Mouse (Mus musculus) midbrain, embryonic 15.5 days (tissue): ENCODE results near the gene Gm49027. TPM values are rescaled to one million over a fixed set of nuclear protein-coding genes. Genes with fewer than 3 reads are reported as not detected.

ENCODE experiments used
- ATAC-seq: fragments of 200-750 bp; cut with Nextera tagmentation; replicated peaks from 2 replicates; pipeline ENCODE4 v1.8.0; 2017; ENCODE audit warnings: moderate TSS enrichment
- H3K27ac ChIP-seq: fragments of 300-500 bp; sonication (generic); 2 replicates; pipeline ENCODE4 v1.5.1; 2015; ENCODE audit warnings: mild to moderate bottlenecking, inconsistent platforms
- H3K27me3 ChIP-seq: fragments of 300-500 bp; sonication (generic); replicated peaks from 2 replicates; pipeline ENCODE4 v1.6.1; 2015; ENCODE audit warnings: inconsistent platforms
- H3K36me3 ChIP-seq: fragments of 300-500 bp; sonication (generic); replicated peaks from 2 replicates; pipeline ENCODE4 v1.6.1; 2015; ENCODE audit warnings: inconsistent platforms
- H3K4me1 ChIP-seq: fragments of 300-500 bp; sonication (generic); 2 replicates; pipeline ENCODE4 v1.6.1; 2015; ENCODE audit warnings: inconsistent platforms
- H3K4me2 ChIP-seq: fragments of 300-500 bp; sonication (generic); 2 replicates; pipeline ENCODE4 v1.6.1; 2015; ENCODE audit warnings: inconsistent platforms, mild to moderate bottlenecking, moderate library complexity
- H3K4me3 ChIP-seq: fragments of 300-500 bp; sonication (generic); 2 replicates; pipeline ENCODE4 v1.5.1; 2015; ENCODE audit warnings: mild to moderate bottlenecking, inconsistent platforms
- H3K9ac ChIP-seq: fragments of 300-500 bp; sonication (generic); 2 replicates; pipeline ENCODE4 v1.6.1; 2015; ENCODE audit warnings: mild to moderate bottlenecking, inconsistent platforms
- H3K9me3 ChIP-seq: fragments of 300-500 bp; sonication (generic); 2 replicates; pipeline ENCODE4 v1.6.1; 2016; ENCODE audit warnings: inconsistent platforms
- WGBS: fragments of 180-500 bp; shearing (Covaris S2); methylation state at CpG from one replicate; pipeline ENCODE4 v1.1.7; 2015; ENCODE audit warnings: mixed read lengths; 5-methylcytosine and 5-hydroxymethylcytosine counted together
- polyA plus RNA-seq: library from polyadenylated mRNA; unstranded; fragments of >200 nt; fragmentation: Nextera tagmentation; extraction: Ambion mirVana; gene quantifications from 2 replicates; pipeline ENCODE4 v1.2.1, GENCODE M21; 2015

Gene Gm49027
- polyA plus RNA-seq = 1.1 and 1.5 TPM in 2 replicates

DNA sequence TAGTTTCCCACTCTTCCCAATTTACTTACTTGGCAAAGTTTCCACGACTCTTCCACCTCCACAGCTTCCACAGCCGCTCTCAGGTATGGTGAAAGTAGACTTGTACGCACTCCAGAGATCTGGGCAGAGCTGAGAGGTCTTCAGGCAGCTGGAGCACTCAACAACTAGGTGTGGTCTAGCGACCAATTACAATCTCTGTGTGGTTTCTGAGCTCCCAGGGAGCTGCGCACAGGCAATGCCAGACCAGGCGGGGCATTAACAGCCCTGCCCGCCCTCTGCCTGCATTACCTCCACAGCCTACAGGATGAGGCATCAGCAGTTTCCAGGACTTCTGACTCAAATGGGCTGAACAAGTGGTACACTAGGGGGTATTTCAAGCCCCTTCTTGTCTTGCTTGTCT is at the start of gene Gm49027:
Gene Gm49027, minus strand, starts transcription at position 208 of the 400 bp plus-strand sequence.
- Histone ChIP-seq H3K4me3 (peak within 1 kb of the TSS; percentile 62), H3K36me3 (peaks cover 16% of the 10 kb centered on the region), H3K9ac (peak within 1 kb of the TSS; percentile 46), H3K27me3 (no peaks in the 10 kb centered on the region), H3K4me1 (peaks cover 23% of the 10 kb centered on the region), H3K4me2 (peak within 1 kb of the TSS; percentile 92), H3K9me3 (no peaks in the 10 kb centered on the region), H3K27ac (peak within 1 kb of the TSS; percentile 81)
- 84% methylated on average over 7 of the region's 7 CpGs for WGBS
- no peak for ATAC-seq

DNA sequence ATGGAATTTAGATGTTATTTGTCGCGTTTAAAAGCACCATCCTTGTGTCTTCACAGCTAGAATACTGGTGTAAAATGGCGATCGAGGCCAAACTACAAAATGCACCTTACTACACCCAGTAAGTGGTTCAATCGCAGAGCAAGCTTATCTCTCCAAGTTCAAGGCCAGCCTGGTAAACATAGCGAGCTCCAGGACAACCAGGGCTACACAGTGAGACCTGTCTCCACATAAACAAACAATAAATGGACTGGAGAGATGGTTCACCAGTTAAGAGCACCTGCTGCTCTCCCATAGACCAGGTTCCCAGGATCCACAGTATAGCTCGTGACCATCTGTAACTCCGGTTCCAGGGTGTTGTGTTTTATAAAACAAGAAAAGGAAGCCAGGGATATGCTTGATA is 48.1 kb upstream of the Gm49027 start:
- Histone ChIP-seq H3K9ac (no peak overlapping the region), H3K36me3 (peaks cover 16% of the 10 kb centered on the region; the same call in 1 of the 2 replicates), H3K9me3 (no peaks in the 10 kb centered on the region), H3K27ac (no peak overlapping the region), H3K4me2 (peak overlapping the region; percentile 94), H3K4me3 (peak overlapping the region; percentile 71), H3K4me1 (peaks cover 14% of the 10 kb centered on the region), H3K27me3 (no peaks in the 10 kb centered on the region)
- WGBS = 68% methylated on average over 8 of the region's 8 CpGs
- ATAC-seq = peak; percentile 44

- Histone ChIP-seq H3K9ac (peak within 1 kb of the TSS; percentile 76), H3K36me3 (peaks cover 14% of the 10 kb centered on the region; the same call in 1 of the 2 replicates), H3K4me2 (peak within 1 kb of the TSS; percentile 94), H3K4me1 (peaks cover 14% of the 10 kb centered on the region), H3K4me3 (peak within 1 kb of the TSS; percentile 71), H3K27ac (peak within 1 kb of the TSS; percentile 78), H3K27me3 (no peaks in the 10 kb centered on the region), H3K9me3 (no peaks in the 10 kb centered on the region)
- WGBS = under 1% methylated on average over 54 of the region's 54 CpGs
- peak; percentile 91 for ATAC-seq
These were observed 47.3 kb upstream of the Gm49027 start, which contains the start of gene Vps33a for GRCm38 (mm10) chr5:123572357-123573186. Gene Vps33a, minus strand, starts transcription at chr5:123573038.

DNA sequence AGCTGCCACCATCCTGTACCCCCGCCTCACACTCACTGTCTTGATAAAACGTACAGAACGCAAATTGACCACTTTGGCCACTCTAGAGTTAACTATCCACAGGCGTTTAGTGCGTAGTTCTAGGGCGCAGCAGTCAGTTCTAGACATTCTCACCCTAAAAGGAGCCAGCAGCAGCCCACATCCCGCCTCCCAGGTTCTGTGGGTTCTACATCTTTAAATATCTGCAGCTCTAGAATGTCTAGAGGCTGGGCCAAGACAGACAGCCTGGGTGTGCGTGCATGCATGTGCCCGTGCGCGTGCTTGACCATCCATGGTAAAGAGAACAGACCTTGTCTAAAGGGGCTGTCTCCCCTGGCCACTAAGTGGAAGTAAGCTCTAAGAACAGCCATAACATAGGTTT is 35.8 kb upstream of the Gm49027 start:
- no peaks in the 10 kb centered on the region for H3K4me1 ChIP-seq
- H3K27me3 ChIP-seq = no peaks in the 10 kb centered on the region
- H3K27ac ChIP-seq = no peak overlapping the region
- no peak overlapping the region for H3K4me3 ChIP-seq
- H3K4me2 ChIP-seq = no peak overlapping the region
- peaks cover 78% of the 10 kb centered on the region for H3K36me3 ChIP-seq
- no peaks in the 10 kb centered on the region for H3K9me3 ChIP-seq
- H3K9ac ChIP-seq = no peak overlapping the region
- ATAC-seq = no peak
- 94% methylated on average over 11 of the region's 11 CpGs for WGBS

DNA sequence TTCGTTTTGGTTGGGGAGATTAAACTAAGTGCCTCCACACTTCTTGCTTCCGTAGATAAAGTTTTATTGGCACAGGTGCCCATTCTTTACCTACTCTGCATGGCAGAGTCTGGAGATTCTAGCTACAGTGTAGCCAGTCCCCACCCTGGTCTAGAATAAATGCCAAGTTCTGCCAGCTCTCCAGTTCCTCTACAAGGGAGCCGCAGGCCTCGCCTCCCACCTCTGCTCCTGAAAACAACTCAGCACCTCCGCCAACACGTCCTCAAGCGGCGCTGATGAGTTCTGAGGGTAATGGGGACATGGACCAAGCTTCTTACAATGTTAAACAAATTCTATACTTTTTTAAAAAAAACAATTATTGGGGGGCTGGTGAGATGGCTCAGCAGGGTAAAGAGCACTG is 34.3 kb upstream of the Gm49027 start:
- Histone ChIP-seq H3K27me3 (no peaks in the 10 kb centered on the region), H3K9ac (no peak overlapping the region), H3K9me3 (no peaks in the 10 kb centered on the region), H3K4me2 (no peak overlapping the region), H3K4me1 (no peaks in the 10 kb centered on the region), H3K36me3 (peaks cover 70% of the 10 kb centered on the region), H3K27ac (no peak overlapping the region), H3K4me3 (no peak overlapping the region)
- no peak for ATAC-seq
- WGBS = 95% methylated on average over 8 of the region's 8 CpGs

GRCm38 (mm10) chr5:123556451-123556850 is 31.2 kb upstream of the Gm49027 start:
- Histone ChIP-seq H3K9me3 (no peaks in the 10 kb centered on the region), H3K4me1 (no peaks in the 10 kb centered on the region), H3K9ac (no peak overlapping the region), H3K4me3 (no peak overlapping the region), H3K27ac (no peak overlapping the region), H3K4me2 (no peak overlapping the region), H3K36me3 (peaks cover 44% of the 10 kb centered on the region), H3K27me3 (no peaks in the 10 kb centered on the region)
- ATAC-seq = no peak
- 77% methylated on average over 2 of the region's 2 CpGs for WGBS

- peaks cover 36% of the 10 kb centered on the region for H3K36me3 ChIP-seq
These were observed 30.4 kb upstream of the Gm49027 start for GRCm38 (mm10) chr5:123555693-123556092.

GRCm38 (mm10) chr5:123533801-123534200 is 8.5 kb upstream of the Gm49027 start:
- Histone ChIP-seq H3K36me3 (peaks cover 73% of the 10 kb centered on the region), H3K27ac (no peak overlapping the region), H3K9ac (no peak overlapping the region), H3K4me3 (no peak overlapping the region), H3K4me1 (no peaks in the 10 kb centered on the region), H3K4me2 (no peak overlapping the region), H3K9me3 (no peaks in the 10 kb centered on the region), H3K27me3 (no peaks in the 10 kb centered on the region)
- WGBS = 96% methylated on average over 10 of the region's 10 CpGs
- no peak for ATAC-seq

More at GRCm38 (mm10) chr5:123555693-123556092, 30.4 kb upstream of the Gm49027 start:
- no peak overlapping the region for H3K4me3 ChIP-seq
- H3K27me3 ChIP-seq = no peaks in the 10 kb centered on the region
- no peak overlapping the region for H3K27ac ChIP-seq
- H3K4me2 ChIP-seq = no peak overlapping the region
- ATAC-seq = no peak
- 92% methylated on average over 7 of the region's 7 CpGs for WGBS
- no peaks in the 10 kb centered on the region for H3K4me1 ChIP-seq
- no peaks in the 10 kb centered on the region for H3K9me3 ChIP-seq
- no peak overlapping the region for H3K9ac ChIP-seq

GRCm38 (mm10) chr5:123530056-123530455 is 4.8 kb upstream of the Gm49027 start:
- WGBS = 91% methylated on average over 8 of the region's 8 CpGs
- no peaks in the 10 kb centered on the region for H3K4me1 ChIP-seq
- ATAC-seq = no peak
- peaks cover 54% of the 10 kb centered on the region for H3K36me3 ChIP-seq
- no peaks in the 10 kb centered on the region for H3K27me3 ChIP-seq
- no peak overlapping the region for H3K9ac ChIP-seq
- H3K4me2 ChIP-seq = no peak overlapping the region
- no peaks in the 10 kb centered on the region for H3K9me3 ChIP-seq
- H3K4me3 ChIP-seq = no peak overlapping the region
- no peak overlapping the region for H3K27ac ChIP-seq

DNA sequence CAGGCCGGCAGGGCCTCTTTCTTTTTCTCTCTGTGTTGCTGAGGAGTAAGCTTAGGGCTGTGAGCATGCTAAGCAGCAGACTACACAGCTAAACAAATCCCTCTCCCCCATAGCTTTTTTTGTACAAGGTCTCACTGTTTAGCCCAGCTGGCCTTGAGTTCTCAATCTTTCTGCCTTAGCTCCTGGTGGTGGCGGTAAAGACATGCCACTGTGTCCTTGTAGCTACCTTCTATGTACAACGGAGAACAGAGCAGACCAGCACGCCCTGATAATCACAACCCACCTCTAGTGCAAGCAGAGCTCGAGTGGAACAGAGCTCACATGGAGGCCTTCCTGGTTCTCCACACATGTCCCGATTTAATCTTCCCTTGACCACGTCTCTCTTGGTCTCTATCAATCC is 3.4 kb upstream of the Gm49027 start:
- H3K4me1 ChIP-seq = peaks cover 5% of the 10 kb centered on the region
- no peaks in the 10 kb centered on the region for H3K27me3 ChIP-seq
- H3K9me3 ChIP-seq = no peaks in the 10 kb centered on the region
- no peak overlapping the region for H3K4me2 ChIP-seq
- no peak overlapping the region for H3K9ac ChIP-seq
- H3K36me3 ChIP-seq = peaks cover 45% of the 10 kb centered on the region
- ATAC-seq = no peak
- no peak overlapping the region for H3K4me3 ChIP-seq
- no peak overlapping the region for H3K27ac ChIP-seq
- WGBS = 84% methylated on average over 7 of the region's 7 CpGs

- Histone ChIP-seq H3K9me3 (no peaks in the 10 kb centered on the region), H3K27me3 (no peaks in the 10 kb centered on the region), H3K9ac (no peak overlapping the region), H3K36me3 (peaks cover 24% of the 10 kb centered on the region), H3K4me2 (no peak overlapping the region), H3K4me1 (peaks cover 23% of the 10 kb centered on the region), H3K27ac (no peak overlapping the region), H3K4me3 (no peak overlapping the region)
- no peak for ATAC-seq
- WGBS = 91% methylated on average over 9 of the region's 9 CpGs
These were observed 718 bp upstream of the Gm49027 start for GRCm38 (mm10) chr5:123525916-123526495.

DNA sequence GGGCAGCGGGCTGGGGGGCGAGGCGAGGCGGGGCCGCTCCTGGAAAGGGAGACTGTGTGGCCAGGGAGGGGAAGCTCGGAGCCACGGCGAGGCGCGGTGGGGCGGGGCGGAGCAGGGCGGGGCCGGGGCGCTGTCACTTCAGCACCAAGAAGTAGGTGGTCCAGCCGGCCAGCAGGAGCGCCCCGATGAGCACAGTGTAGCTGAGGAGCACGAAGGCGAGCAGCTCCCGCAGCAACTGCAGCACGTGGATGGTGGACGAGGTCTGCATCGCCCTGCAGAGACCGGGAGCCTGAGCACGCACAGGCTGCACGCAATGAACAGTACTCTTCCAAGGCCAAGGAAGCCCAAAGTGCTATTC is 916 bp downstream of the Gm49027 start:
- Histone ChIP-seq H3K27me3 (no peaks in the 10 kb centered on the region), H3K4me1 (peaks cover 23% of the 10 kb centered on the region), H3K9ac (peak overlapping the region; percentile 46), H3K36me3 (peaks cover 8% of the 10 kb centered on the region), H3K9me3 (no peaks in the 10 kb centered on the region), H3K4me2 (peak overlapping the region; percentile 92), H3K4me3 (peak overlapping the region; percentile 62), H3K27ac (peak overlapping the region; percentile 81)
- under 1% methylated on average over 24 of the region's 27 CpGs for WGBS
- peak; percentile 92 for ATAC-seq
